Mouse (Mus musculus): ENCODE results near the gene Txk.

- TF ChIP-seq POLR2A (IDR thresholded peaks at IDR 0.05; ENCODE audit: borderline replicate concordance, insufficient read depth, low read length): no peak
- peak; percentile 13; the same call in 1 of the 2 replicates for TF ChIP-seq CTCF (IDR thresholded peaks at IDR 0.05; ENCODE audit: borderline replicate concordance, insufficient read depth, low read depth, low read length)
Observed at GRCm38 (mm10) chr5:72758925-72759924, 6.6 kb upstream of the Txk start.

All from cerebellum, adult 2 months (tissue).